Mouse (Mus musculus): ENCODE data around the gene Plxnc1. TPM values are rescaled to one million over a fixed set of nuclear protein-coding genes. Genes with fewer than 3 reads are reported as not detected.

Gene Plxnc1
- polyA plus RNA-seq, 1 experiment from 2014 or later: 1.3 TPM

GRCm38 (mm10) chr10:94895876-94896275 is 48.8 kb downstream of the Plxnc1 start:
- no peak for DNase-seq (ENCODE audit: low spot score)
- no peaks in the 10 kb centered on the region for H3K9me3 ChIP-seq
- no peak overlapping the region for H3K4me3 ChIP-seq
- H3K27ac ChIP-seq (replicated peaks): no peak overlapping the region
- WGBS: 80% methylated on average over 3 of the region's 3 CpGs
- H3K36me3 ChIP-seq (replicated peaks): no peaks in the 10 kb centered on the region
- no peaks in the 10 kb centered on the region for H3K27me3 ChIP-seq (replicated peaks; ENCODE audit: low read depth, poor library complexity, severe bottlenecking)
- peaks cover 11% of the 10 kb centered on the region for H3K4me1 ChIP-seq

GRCm38 (mm10) chr10:94889735-94890134 is 54.9 kb downstream of the Plxnc1 start:
- Histone ChIP-seq H3K9me3 (peaks cover 2% of the 10 kb centered on the region; the same call in 1 of the 2 replicates), H3K4me3 (no peak overlapping the region), H3K4me1 (peaks cover 7% of the 10 kb centered on the region), H3K27me3 (replicated peaks; ENCODE audit: low read depth, poor library complexity, severe bottlenecking) (no peaks in the 10 kb centered on the region), H3K27ac (replicated peaks) (no peak overlapping the region), H3K36me3 (replicated peaks) (peaks cover 8% of the 10 kb centered on the region; the same call in 1 of the 2 replicates)
- no peak for DNase-seq (ENCODE audit: low spot score)
- WGBS: 64% methylated on average over 4 of the region's 4 CpGs

- no peaks in the 10 kb centered on the region for H3K4me1 ChIP-seq
- 84% methylated on average over 6 of the region's 6 CpGs for WGBS
- H3K4me3 ChIP-seq: no peak overlapping the region
- H3K27ac ChIP-seq (replicated peaks): no peak overlapping the region
- peaks cover 2% of the 10 kb centered on the region; the same call in 1 of the 2 replicates for H3K9me3 ChIP-seq
- H3K36me3 ChIP-seq (replicated peaks): peaks cover 2% of the 10 kb centered on the region; the same call in 1 of the 2 replicates
- H3K27me3 ChIP-seq (replicated peaks; ENCODE audit: low read depth, poor library complexity, severe bottlenecking): no peaks in the 10 kb centered on the region
- DNase-seq (ENCODE audit: low spot score): no peak
Observed at GRCm38 (mm10) chr10:94883216-94883615, 61.4 kb downstream of the Plxnc1 start.

- peaks cover 7% of the 10 kb centered on the region for H3K36me3 ChIP-seq (replicated peaks)
- no peak overlapping the region for H3K27ac ChIP-seq (replicated peaks)
- no peaks in the 10 kb centered on the region for H3K9me3 ChIP-seq
- no peak for DNase-seq (ENCODE audit: low spot score)
- 92% methylated on average over 5 of the region's 5 CpGs for WGBS
- no peak overlapping the region for H3K4me3 ChIP-seq
- H3K27me3 ChIP-seq (replicated peaks; ENCODE audit: low read depth, poor library complexity, severe bottlenecking): no peaks in the 10 kb centered on the region
- peaks cover 18% of the 10 kb centered on the region for H3K4me1 ChIP-seq
Observed at GRCm38 (mm10) chr10:94871506-94871905, 73.1 kb downstream of the Plxnc1 start.

- no peak overlapping the region for H3K27ac ChIP-seq (replicated peaks)
- H3K27me3 ChIP-seq (replicated peaks; ENCODE audit: low read depth, poor library complexity, severe bottlenecking): no peaks in the 10 kb centered on the region
- no peaks in the 10 kb centered on the region for H3K9me3 ChIP-seq
- no peak overlapping the region for H3K4me3 ChIP-seq
- H3K36me3 ChIP-seq (replicated peaks): peaks cover 7% of the 10 kb centered on the region
- WGBS: 90% methylated on average over 7 of the region's 7 CpGs
- H3K4me1 ChIP-seq: peaks cover 22% of the 10 kb centered on the region
- no peak for DNase-seq (ENCODE audit: low spot score)
Observed at GRCm38 (mm10) chr10:94871102-94871501, 73.5 kb downstream of the Plxnc1 start.

- H3K36me3 ChIP-seq (replicated peaks): peaks cover 14% of the 10 kb centered on the region
- peak; percentile 41 for DNase-seq (ENCODE audit: low spot score)
- no peak overlapping the region for H3K4me3 ChIP-seq
- peak overlapping the region; percentile 40 for H3K27ac ChIP-seq (replicated peaks)
- 69% methylated on average over 12 of the region's 12 CpGs for WGBS
- H3K27me3 ChIP-seq (replicated peaks; ENCODE audit: low read depth, poor library complexity, severe bottlenecking): no peaks in the 10 kb centered on the region
- peaks cover 36% of the 10 kb centered on the region for H3K4me1 ChIP-seq
- no peaks in the 10 kb centered on the region for H3K9me3 ChIP-seq
Observed at GRCm38 (mm10) chr10:94866995-94867856, 77.4 kb downstream of the Plxnc1 start.

GRCm38 (mm10) chr10:94865206-94865605 is 79.4 kb downstream of the Plxnc1 start:
- Histone ChIP-seq H3K4me3 (no peak overlapping the region), H3K27ac (replicated peaks) (no peak overlapping the region), H3K36me3 (replicated peaks) (peaks cover 7% of the 10 kb centered on the region; the same call in 1 of the 2 replicates), H3K27me3 (replicated peaks; ENCODE audit: low read depth, poor library complexity, severe bottlenecking) (no peaks in the 10 kb centered on the region), H3K4me1 (peaks cover 36% of the 10 kb centered on the region), H3K9me3 (no peaks in the 10 kb centered on the region)
- DNase-seq (ENCODE audit: low spot score): no peak
- WGBS: 71% methylated on average over 9 of the region's 9 CpGs

GRCm38 (mm10) chr10:94864199-94864928 is 80.3 kb downstream of the Plxnc1 start:
- Histone ChIP-seq H3K4me3 (no peak overlapping the region), H3K9me3 (no peaks in the 10 kb centered on the region), H3K4me1 (peaks cover 36% of the 10 kb centered on the region), H3K27me3 (replicated peaks; ENCODE audit: low read depth, poor library complexity, severe bottlenecking) (no peaks in the 10 kb centered on the region), H3K27ac (replicated peaks) (no peak overlapping the region), H3K36me3 (replicated peaks) (peaks cover 7% of the 10 kb centered on the region; the same call in 1 of the 2 replicates)
- WGBS: 88% methylated on average over 9 of the region's 9 CpGs
- no peak for DNase-seq (ENCODE audit: low spot score)

GRCm38 (mm10) chr10:94863251-94863650 is 81.4 kb downstream of the Plxnc1 start:
- peaks cover 7% of the 10 kb centered on the region; the same call in 1 of the 2 replicates for H3K36me3 ChIP-seq (replicated peaks)
- 81% methylated on average over 9 of the region's 9 CpGs for WGBS
- H3K4me1 ChIP-seq: peaks cover 34% of the 10 kb centered on the region
- no peaks in the 10 kb centered on the region for H3K27me3 ChIP-seq (replicated peaks; ENCODE audit: low read depth, poor library complexity, severe bottlenecking)
- no peaks in the 10 kb centered on the region for H3K9me3 ChIP-seq
- H3K4me3 ChIP-seq: no peak overlapping the region
- H3K27ac ChIP-seq (replicated peaks): no peak overlapping the region
- DNase-seq (ENCODE audit: low spot score): no peak

GRCm38 (mm10) chr10:94860870-94861269 is 83.8 kb downstream of the Plxnc1 start:
- Histone ChIP-seq H3K27ac (replicated peaks) (no peak overlapping the region), H3K4me3 (no peak overlapping the region), H3K27me3 (replicated peaks; ENCODE audit: low read depth, poor library complexity, severe bottlenecking) (no peaks in the 10 kb centered on the region), H3K4me1 (peaks cover 15% of the 10 kb centered on the region), H3K36me3 (replicated peaks) (peaks cover 11% of the 10 kb centered on the region; the same call in 1 of the 2 replicates), H3K9me3 (no peaks in the 10 kb centered on the region)
- no peak for DNase-seq (ENCODE audit: low spot score)
- WGBS: 93% methylated on average over 4 of the region's 4 CpGs

GRCm38 (mm10) chr10:94858277-94859033 is 86.2 kb downstream of the Plxnc1 start:
- H3K27me3 ChIP-seq (replicated peaks; ENCODE audit: low read depth, poor library complexity, severe bottlenecking): no peaks in the 10 kb centered on the region
- no peak for DNase-seq (ENCODE audit: low spot score)
- H3K9me3 ChIP-seq: no peaks in the 10 kb centered on the region
- H3K36me3 ChIP-seq (replicated peaks): peaks cover 11% of the 10 kb centered on the region; the same call in 1 of the 2 replicates
- no peak overlapping the region for H3K27ac ChIP-seq (replicated peaks)
- 87% methylated on average over 6 of the region's 6 CpGs for WGBS
- peaks cover 10% of the 10 kb centered on the region for H3K4me1 ChIP-seq
- no peak overlapping the region for H3K4me3 ChIP-seq

- no peak for DNase-seq (ENCODE audit: low spot score)
- Histone ChIP-seq H3K36me3 (replicated peaks) (peaks cover 6% of the 10 kb centered on the region; the same call in 1 of the 2 replicates), H3K27ac (replicated peaks) (no peak overlapping the region), H3K27me3 (replicated peaks; ENCODE audit: low read depth, poor library complexity, severe bottlenecking) (no peaks in the 10 kb centered on the region), H3K9me3 (no peaks in the 10 kb centered on the region), H3K4me3 (no peak overlapping the region), H3K4me1 (peaks cover 7% of the 10 kb centered on the region)
- 58% methylated on average over 4 of the region's 4 CpGs for WGBS
Observed at GRCm38 (mm10) chr10:94850565-94850964, 94.1 kb downstream of the Plxnc1 start.
